Mouse (Mus musculus) erythroblast, adult 5-6 weeks (primary cell): ENCODE results near the gene Calr. TPM values are rescaled to one million over a fixed set of nuclear protein-coding genes. Genes with fewer than 3 reads are reported as not detected.

Experiments used
- ATAC-seq: replicated peaks from 2 replicates; pipeline ENCODE4 v1.8.0; 2016; ENCODE audit warnings: moderate number of reproducible peaks, mild to moderate bottlenecking, moderate TSS enrichment, inconsistent platforms; ENCODE audit not compliant: poor library complexity, low FRiP score, severe bottlenecking
- total RNA-seq, 2 experiments: library from RNA; stranded (forward) in 1 of 2; stranded (reverse) in 1 of 2; fragments of 150-400 nt in 1 of 2; fragments of 200-764, 138-1000 nt in 1 of 2; gene quantifications; 2 replicates each; pipeline versions ENCODE4 v1.2.3 to v1.2.4; 2015 to 2017; ENCODE audit warnings: low replicate concordance in 2 of 2

The Calr gene
- total RNA-seq, 2 experiments from 2014 or later, result 255 to 800 TPM

DNA sequence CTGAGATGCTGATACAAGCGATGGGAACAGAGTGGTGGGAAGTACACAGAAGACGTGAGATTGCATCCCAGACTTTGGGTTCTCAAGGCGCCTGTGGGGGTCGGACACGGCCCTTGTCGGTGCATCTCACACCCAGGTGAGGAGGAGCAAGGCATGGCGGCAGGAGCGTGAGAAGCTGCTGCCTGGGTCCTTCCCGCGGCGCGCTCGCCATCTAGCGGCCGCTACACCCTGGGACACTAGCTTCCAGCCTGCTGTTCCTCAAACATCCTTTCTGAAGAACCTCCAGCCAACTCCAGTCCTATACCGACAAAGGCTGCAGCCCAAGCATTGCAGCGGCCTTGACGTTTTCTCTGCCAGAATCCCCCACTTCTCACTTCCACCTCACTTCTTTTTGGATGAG is 23.1 kb downstream of the Calr start:
- peak; percentile 96 for ATAC-seq

DNA sequence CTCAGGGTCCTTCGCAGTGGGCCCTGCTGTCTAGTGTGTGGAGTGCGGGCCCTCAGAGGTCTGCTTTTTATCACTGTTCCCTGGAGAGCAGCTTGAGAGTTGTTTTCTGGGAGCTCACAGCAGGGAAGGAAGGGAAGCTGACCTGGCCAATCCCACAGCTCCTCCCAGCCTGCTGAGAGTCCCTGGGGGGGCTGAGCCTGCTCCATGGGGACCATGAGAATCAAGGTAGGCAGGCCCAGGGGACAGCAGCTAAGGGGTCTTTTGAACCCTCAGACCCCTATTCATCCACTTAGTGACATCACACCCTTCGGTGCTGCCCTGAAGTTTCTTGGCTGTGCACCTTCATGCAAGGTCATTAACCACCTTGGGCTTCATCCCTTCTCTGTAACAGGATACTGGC is 24.0 kb downstream of the Calr start, which contains the start of gene Dand5:
Dand5 (minus strand) TSS at position 101 of the 400 bp plus-strand sequence.
- no peak for ATAC-seq

DNA sequence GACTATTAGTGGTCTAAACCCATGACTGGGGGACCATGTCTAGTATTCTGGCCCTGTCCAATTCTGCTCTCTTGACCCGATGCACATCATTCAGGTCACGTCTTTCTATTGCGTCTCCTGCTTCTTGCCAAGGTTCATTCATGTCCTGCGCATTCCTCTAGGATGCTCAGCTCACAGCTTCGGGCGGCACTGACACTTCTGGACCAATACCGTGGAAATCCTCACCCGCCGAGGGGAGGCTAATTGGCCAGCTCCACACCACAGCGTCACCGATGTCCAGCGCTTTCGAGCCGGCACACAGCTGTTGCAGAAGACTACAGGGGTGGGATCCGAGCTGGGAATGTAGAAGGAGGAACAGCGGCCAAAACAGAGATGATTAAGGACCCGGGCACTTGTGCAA is 30.6 kb downstream of the Calr start:
- no peak for ATAC-seq

DNA sequence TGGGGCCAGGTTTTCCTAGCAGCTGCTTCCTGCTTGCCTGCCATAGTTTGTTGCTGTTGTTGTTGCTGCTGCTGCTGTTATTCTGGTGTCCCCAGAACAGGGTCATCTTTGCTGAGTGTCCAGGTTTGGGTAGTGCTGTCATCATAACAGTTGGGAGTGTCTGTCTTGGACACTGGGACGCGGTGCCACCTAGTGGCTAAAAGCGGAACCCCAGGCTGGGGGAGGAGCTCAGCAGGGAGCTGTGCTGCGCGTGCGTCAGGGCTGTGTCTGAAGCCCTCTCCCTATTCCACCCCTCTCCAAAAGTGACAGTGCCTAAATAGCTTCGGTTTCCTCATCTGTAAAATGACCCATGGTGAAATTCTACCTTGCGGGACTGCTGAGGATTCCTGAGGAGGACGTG is 31.2 kb downstream of the Calr start:
- ATAC-seq, result peak; percentile 87

DNA sequence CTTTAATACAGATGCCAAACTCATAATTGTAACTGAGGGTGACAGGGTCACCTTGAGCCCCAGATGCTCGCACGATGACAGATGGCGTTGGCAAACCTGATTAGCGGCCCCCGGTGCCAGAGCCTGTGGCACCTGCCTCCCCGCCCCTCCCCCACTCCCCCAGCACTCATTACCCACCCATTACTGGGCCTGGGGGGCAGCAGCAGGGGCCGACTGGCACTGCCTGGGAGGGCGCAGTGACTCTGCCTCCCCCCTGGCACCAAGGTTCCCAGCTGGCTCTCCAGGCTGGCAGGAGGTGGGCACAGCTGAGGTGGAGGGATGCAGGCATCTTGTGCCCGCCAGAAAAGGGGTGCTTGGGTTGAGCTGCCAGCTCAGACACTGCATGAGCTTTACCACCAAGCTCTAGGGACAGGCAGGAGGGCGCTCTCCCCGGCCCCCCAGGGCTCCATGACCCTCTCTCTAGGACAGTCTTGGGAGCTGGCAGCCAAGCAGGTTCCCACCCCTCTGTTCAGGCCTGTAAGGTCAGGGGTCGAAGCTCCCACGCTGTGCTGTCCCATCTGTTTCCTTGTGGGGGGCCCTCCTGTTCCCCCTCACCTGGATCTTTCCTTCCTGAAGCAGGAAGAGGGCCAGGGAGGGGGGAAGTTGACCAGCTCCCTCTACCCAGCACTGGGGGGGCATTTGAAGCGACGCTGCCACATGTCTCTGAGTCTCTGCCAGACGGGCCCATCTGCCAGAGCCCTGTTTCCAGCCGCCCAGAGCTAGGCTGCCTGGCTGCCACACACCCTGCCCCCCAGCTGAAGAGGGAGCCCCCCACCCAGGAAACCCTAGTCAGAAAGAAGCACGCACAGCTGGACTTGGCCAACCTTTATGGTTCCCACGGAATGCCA is 31.9 kb downstream of the Calr start:
- ATAC-seq, result peak; percentile 7

DNA sequence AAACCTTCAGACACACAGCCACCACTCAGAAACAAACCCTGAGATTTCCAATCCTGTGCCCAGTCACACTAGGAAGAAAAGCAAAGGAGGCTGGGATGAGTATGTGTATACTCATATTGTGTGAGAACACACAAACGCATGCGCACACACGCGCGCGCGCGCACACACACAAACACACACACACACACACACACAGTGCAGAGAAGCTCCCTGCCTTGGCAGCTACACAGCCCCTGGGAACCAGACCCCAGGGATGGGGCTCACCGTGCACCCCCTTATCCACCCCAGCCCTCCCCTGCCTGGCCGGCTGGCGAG is 32.5 kb downstream of the Calr start:
- no peak for ATAC-seq

DNA sequence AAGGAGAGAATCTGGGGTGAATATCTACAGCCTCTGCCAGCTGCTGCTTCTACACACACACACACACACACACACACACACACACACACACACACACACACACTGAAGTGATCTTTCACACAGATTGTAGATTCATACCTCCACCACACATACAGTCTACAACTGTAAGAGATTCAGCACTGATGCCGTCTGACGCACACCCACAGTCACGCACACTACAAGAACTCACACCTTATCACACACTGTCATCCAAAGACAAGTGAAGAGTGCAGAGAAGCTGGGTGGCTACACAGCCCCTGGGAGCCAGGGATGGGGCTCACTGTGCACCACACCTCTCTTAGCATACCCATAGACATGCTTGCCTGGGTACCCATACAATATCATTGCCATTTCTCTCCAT is 32.9 kb downstream of the Calr start:
- no peak for ATAC-seq

DNA sequence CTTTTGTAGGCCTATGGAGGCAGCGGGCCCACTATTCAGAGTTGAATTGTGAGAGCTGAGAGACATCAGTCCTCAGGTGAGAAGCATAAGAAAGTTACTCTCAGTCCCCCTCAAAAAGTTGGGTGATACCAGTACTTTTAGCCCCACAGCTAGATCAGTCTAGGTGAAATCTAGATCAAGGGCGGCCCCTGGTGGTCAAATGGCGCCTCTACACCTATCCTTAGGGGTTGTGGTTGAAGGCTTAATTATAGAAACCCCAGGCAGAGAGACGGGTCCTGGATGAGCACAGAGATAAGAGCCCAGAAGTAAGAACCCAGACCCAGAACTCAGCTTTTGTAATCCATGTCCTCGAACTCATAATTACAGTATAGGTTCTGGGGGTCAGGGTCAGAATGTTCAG is 33.7 kb downstream of the Calr start:
- ATAC-seq, result peak; percentile 67

DNA sequence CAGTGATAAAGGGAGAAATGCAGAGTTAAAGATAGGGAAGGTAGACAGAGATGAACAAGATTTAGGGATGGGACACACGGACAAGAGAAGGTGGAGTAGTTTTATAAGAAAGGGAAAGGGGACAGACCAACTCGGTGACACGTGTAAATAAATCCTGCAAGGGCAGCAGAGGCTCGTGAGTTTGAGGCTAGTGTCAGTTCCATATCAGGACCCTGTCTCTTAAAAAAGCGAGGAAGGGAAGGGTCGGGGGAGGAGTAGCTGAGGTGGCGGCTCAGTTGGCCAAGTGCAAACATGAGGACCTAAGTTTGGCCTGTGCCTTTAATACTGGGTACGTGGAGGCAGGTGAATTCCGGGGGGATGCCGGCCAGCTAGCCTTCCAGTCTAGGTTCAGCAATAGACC is 35.4 kb downstream of the Calr start:
- no peak for ATAC-seq

DNA sequence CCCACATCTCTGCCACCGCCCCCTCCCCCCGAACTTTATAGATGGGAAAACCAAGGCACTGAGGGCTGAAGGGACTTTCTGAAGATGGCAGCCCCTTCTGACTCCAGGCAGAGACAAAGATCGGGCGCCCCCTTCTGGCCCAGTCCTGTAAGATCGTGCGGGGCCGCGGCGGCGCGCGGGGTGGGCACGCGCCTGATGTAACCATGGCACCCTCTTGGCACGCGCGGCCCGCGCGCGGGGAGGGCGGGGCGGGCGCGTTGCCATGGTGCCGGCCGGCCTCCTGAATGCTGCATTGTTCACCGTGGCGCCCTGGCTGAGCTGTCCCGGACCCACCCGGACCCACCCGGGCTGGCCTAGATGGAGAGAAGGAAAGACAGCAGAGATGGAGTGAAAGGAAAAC is 35.8 kb downstream of the Calr start:
- ATAC-seq, result peak; percentile 62

DNA sequence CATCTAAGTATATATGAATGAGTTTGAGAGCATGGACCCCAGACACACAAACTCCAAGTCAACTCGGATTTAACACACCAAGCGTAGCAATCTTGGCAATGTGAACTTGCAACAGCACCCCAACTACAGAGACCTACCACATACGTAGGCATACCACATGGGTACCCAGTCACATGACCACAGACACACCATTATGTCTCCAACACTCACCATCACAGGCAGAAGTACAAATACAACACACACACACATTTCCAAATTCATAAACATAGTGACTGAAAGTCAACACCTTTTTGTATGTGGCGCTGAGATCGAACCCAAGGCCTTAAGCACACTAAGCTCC is 36.8 kb downstream of the Calr start:
- no peak for ATAC-seq

DNA sequence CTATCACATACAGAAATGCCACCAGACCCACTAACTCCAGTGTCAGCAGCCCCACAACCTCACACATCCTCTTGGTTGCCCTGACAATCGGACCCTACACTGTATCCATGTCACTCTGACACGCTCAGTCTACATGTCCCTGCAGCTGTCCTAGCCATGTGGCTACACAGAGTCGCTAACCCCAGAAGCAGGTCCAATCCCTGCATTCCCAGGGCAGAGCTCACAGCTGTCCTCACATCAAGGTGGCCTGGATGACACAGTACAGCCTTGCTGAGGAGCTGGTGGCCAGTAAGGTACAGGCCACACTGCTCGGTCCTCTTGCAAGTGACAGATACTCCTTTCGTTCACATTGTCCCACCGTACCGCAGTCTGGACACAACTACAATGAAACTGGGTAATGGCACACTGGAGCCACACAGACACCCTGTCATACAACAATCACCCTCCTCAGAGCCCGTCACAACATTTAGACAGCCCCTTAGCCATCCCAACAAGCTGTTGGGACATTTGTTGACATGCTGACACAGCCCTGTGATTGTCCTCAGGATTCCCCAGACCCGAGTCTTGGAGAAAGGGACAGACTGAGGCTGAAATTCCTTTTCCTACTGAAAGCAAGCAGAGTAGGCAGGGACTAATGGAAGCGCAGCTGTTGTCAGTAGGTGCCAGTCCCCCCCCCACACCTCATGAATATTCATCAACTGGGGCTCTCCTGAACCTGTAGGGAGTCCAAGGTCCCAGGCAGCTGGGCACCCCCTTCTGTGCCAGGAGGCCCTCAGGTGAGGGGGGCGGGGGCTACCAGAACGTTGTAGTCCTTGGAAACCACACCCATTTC is 37.4 kb downstream of the Calr start:
- no peak for ATAC-seq

DNA sequence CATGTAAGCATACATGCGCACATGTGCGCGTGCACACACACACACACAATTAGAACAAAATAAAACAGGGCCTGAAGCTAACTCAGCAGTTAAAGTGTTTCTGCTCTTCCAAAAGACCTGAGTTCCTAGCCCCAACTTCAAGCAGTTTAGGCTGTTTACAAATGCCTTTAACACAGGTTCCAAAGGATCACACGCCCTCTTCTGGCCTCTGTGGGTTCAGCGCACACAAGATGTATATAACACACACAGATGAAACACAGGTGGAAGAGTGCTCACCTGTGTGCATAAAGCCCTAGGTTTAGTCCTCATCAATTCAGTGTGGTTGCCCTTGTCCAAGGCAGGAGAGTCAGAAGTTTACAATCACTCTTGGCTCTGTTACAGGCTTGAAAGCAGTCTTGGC is 40.7 kb downstream of the Calr start:
- ATAC-seq, result no peak

DNA sequence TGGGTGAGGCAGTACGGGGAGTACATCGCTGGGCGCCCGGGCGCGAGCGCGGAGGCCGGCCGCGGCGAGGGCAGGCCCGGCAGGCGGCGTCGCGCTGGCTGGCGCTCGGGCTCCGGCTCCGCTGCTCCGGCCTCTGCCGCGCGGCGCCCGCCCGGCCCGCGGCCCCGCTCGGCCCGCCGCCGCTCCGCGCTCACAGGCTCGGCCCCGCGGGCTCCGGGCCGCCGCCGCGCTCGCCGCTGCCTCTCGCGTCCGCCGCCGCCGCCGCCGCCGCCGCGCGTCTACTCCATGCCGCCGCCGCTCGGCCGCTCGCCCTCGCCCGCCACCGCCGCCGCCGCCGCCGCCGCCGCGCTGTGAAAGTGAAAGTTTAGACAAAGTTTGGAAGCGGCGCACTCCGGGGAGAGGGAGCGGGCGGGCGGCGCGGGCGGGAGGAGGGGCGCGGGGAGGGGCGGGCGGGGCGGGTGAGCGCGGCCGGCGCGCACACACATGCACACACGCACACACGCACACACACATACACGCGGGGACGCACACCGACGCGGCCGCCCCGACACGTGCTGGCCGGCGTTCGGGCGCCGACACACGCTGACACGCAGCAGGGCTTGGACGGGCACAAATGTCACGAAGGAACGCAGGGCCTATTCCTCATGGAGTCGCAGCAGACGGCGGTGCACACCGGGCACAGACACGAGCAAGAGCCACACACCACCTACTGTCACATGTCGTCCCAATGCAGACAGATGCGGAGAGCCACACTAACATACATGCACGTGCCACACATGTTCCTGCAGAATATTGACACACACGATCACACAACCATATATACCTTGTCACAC is 46.5 kb downstream of the Calr start, which contains the start of gene Nfix:
Nfix (minus strand) TSS at position 346 of the 833 bp plus-strand sequence.
- ATAC-seq, result peak; percentile 21

DNA sequence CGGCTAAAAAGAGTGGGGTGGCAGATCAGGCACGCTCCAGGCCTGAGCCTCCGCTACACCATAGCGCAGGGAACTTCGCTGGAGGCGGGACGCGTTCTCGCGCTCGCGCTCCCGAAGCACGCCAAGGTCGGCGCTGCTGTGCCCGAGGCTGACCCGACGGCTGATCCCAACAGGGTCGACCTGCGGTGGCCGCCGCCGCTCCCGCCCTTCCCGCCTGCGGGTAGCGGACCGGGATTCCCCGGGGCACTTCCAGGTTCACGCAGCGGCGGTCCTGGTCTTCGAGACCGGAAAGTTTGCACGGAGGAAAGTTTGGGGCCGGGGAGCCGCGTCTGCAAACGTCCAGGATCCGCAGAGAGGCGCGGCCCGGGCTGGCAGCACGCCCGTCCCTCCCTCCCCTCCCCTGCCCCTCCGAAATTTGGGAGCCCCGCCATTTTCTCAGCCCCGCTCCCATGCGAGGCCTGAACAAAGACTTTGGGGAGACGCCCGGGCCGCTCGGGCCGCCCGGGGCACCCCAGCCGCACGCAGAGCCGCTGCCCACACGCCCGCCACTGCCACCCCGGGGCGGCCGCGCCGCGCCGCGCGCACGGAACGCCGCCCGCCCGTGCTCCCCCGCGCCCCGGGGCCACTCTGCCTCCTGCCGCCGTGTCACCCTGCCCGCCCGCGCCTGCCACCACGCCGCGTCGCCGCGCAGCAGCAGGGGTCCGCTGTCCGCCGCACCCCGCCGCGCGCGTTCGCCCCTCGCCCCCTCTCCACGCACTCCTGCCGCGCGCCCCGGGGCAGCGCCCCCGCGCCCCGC is 47.4 kb downstream of the Calr start:
- ATAC-seq, result peak; percentile 68

DNA sequence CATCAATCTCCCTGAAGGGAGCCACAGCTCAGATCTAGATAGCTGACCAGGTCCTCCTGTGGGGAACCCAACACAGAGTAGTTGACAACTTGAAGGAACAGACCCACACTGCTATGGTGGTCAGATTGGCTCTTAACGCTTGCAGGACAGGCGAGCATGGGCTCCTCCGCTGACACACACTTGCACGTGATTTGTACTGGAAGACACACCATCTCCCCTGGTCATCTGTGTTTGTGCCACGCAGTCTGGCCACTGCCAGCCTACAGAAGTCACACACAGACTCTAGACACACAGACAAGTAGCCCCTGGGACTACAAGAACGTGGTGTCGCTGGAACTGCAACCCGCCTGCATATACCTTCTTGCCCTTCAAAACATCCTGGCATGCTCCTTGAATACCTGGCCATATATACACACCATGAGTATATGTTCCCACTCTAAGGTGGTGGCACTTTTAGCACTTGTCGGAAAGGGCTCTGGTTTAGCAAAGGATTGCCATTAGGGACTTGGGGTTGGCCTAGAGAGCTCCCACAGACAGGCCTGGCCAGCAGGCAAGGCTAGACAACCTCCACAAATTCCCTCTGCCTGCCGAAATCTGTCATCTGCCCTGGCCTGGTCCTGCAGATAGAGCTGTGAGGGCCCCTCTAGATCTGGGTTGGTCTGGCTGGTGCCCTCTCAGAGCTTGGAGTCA is 48.1 kb downstream of the Calr start:
- no peak for ATAC-seq

DNA sequence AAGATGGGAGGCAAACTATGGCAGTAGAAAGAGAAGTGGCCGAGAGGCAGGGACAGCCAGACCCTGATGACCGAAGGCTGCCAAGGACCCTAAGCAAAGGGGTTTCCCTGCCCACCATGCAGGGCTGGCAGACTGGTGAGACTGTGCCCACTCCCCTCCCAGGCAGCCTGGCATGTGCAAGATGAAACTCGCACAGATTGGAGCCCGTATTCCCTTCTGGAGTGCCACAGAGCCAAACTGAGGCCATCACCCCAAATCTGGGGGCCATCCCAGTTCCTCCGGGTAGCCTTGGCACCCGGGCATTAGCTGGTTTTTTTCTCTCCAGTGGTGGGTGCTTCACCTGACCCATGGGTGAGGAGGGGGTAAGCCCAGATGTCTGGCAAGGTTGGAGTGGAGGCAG is 48.8 kb downstream of the Calr start:
- no peak for ATAC-seq

DNA sequence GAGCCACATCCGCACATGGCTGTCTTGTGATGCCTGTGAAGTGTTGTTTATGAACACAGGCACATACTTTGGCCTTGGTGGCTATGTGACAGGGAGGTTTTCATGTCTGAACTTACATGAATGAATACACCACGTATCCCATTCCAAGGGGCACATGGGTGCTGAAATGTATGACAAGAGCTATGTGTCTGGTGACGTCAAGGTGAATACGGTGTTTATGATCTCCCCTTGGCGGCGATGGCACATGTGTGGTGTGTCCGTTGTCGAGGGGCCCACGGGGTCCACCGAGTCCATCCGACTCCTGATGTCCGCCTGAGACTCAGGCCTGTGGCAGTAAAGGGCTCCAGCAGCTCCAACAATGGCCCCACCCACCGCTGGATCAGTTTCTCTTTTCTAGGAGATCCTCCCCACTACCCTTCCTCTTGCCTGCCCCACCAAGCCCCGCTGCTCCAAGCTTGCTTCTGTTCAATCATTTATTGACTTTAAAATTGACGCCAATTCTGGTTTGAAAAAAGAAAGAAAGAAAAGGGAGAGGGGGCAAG is 49.4 kb downstream of the Calr start:
- ATAC-seq, result no peak

DNA sequence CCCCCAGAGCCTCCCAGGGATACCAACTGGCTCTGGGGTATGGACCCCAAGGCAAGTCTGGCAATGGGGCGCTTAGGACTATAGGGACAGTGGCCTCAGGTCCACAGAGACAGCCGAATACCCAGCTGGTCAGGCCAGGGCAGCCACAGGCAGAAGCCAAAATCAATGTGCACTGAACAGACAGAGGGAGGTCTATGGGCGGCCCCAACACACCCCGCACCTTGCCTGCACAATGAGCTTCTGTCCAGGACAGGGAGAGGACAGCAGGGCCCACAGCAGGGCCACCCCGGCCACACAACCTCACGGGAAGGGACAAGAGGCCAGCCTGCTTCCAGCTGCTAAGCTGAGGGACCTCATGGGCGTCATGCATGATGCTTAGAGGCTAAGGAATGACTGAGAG is 52.2 kb downstream of the Calr start:
- no peak for ATAC-seq
